Mouse (Mus musculus): ENCODE data around the gene Crisp3.
A peak's percentile ranks its signal among the peaks of the same experiment; 100 is the strongest.
"Not testable (repeated sequence)": the region's sequence is repeated elsewhere in the genome, so short reads cannot be mapped to it uniquely, and the experiment has no call there.

The Crisp3 gene

DNA sequence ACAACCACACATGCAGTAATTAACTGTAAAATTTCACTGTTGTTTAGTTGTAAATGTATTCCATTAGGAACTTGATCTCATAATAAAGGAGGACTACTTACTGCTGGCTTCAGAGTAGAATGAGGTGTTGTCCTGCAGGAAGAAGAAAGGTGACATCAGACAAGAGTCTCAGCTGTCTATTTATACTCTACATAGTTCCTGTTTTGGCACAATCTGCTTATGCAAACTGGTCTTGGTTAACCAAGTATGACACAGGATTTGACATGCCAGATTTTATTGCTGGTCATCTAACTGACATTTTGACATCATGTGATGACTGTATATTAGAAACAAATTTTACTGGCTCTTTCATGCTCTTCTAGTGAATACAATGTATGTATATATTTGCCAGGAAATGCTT, at the start of gene Crisp3:
Crisp3 (minus strand) TSS at position 154 of the 400 bp plus-strand sequence.
- DNase-seq (ENCODE audit: low read depth): no peak

DNA sequence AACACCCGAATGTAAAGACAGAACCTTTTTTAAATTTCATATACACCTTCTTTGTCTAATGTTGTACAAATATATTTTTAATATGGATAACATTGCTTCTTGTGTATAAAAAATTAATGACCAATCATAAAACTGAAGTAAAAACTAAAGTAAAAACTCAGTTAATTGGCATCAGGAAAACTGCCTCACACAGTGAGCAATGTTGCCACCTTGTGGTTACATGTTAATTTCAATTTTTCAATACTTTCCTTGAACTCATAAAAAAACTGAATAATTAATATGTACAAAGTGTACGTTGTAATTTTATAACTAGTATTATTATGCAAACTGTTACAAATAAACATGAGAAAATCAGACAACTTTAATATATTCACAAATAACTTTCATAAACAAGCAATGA, 43.3 kb upstream of the Crisp3 start:
- peak; percentile 18 for DNase-seq (ENCODE audit: low read depth)

DNA sequence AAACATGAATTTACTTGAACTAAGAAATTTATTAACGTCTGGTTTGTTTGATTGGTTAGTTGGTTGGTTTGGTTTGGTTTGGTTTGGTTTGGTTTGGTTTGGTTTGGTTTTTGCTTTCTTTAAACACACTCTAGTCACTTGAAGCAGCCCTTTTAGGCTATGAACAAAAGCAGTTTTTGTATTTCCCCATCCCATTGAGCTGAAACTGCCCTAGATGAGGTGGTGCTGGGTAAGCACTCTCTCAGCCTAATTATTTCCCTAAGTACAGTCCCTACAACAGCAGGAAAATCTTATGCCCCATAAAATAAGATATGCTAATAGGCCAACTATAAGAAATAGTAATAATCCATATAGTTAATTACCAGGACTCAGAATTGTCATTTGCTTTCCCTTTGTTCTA, 33.4 kb upstream of the Crisp3 start:
- DNase-seq (ENCODE audit: low read depth): no peak

- no peak for DNase-seq (ENCODE audit: low read depth)
Measured at GRCm38 (mm10) chr17:40274906-40275470, 32.9 kb upstream of the Crisp3 start.

GRCm38 (mm10) chr17:40252487-40252886, 10.4 kb upstream of the Crisp3 start:
- DNase-seq (ENCODE audit: low read depth): no peak

DNA sequence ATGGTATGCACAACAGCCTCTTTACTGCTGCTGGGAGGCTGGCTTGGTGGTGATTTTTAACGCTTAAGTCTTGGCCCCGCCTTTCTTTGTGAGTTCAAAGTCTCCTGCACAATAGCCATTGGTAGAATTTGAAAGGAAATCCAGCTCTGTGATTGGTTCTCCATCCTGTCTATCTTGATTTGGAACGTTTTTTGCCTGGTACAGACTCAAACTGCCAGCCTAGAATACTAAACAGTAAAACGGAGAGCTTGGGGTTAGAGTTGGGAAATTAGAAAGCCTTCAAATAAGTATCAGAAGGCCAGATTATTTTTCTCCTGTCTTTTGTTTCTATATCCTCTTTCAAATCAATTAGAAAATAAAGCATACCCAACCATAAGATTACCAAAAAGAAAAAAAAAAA, 33.5 kb downstream of the Crisp3 start, which contains the start of gene Pgk2:
Pgk2 (minus strand) TSS at position 101 of the 400 bp plus-strand sequence.
- DNase-seq (ENCODE audit: low read depth): no peak

- DNase-seq (ENCODE audit: low read depth): peak; percentile 3
Measured at GRCm38 (mm10) chr17:40201803-40202202, 40.3 kb downstream of the Crisp3 start.

- DNase-seq (ENCODE audit: low read depth): not testable (repeated sequence)
Measured at GRCm38 (mm10) chr17:40190192-40190591, 51.9 kb downstream of the Crisp3 start.

Measured in NIH3T3 (cell line).